Mouse (Mus musculus) liver, postnatal 0 days (tissue): ENCODE measurements at regions not wholly inside any gene's neighbourhood (a gene's known extent, or its start where the extent isn't known, plus 50 kb on each side); places are given as distances from the start of the nearest gene placed in this dataset.

Experiments
- CTCF ChIP-seq: sonication (generic); IDR thresholded peaks from 2 replicates; pipeline ENCODE4 v1.5.1; 2016; ENCODE audit warnings: antibody characterized with exemption, low read depth
- EP300 ChIP-seq: IDR thresholded peaks from 2 replicates; pipeline ENCODE4 v1.6.1; 2016; ENCODE audit warnings: antibody characterized with exemption, low read depth, mild to moderate bottlenecking

DNA sequence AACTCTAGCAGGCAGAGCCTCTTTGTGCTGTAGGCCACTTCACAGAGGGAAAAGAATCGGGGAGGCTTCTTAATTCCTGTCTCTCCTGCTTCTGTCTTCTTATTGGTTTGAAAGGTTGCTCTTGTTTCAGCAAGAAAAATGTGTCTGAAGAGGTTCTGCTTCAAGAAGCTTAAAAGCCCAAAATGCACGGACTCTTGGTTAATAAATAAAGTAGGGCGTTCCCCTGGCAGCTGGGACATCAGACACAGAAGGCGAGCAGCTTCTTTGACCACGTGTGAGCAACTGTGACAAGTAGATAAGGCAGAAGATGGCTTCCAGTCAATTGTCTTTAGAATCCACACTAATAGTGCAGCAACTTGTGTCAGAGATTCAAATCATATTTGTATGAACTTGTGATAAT is 226.9 kb upstream of the Arrdc4 start:
- TF ChIP-seq CTCF (no peak), EP300 (no peak)
